Mouse (Mus musculus): Measurements from ENCODE around the gene Nbas. TPM values are rescaled to one million over a fixed set of nuclear protein-coding genes. Genes with fewer than 3 reads are reported as not detected.
A peak's percentile ranks its signal among the peaks of the same experiment; 100 is the strongest.

Gene Nbas
- total RNA-seq, 1 experiment, result 32.2 TPM

DNA sequence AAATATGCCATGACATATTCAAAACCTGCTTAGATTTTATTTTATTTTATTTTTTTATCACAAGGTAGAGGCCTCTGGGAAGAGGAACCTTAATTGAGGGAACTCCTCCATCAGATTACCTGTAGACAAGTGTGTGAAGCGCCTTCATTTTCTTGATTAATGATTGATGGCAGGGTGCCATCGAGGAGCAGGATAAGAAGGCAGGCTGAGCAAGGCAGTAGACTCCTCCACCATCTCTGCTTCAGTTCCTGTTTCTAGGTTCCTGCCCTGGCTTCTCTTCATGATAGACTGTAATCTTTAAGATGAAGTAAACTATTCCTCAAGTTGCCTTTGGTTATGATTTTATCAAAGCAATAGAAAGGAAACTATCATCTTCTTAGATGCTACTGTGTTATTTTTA lies 295.4 kb downstream of the Nbas start:
- TF ChIP-seq CHD2 (IDR thresholded peaks at IDR 0.05; ENCODE audit: low read depth, low read length) (no peak), MAFK (IDR thresholded peaks at IDR 0.05; ENCODE audit: insufficient read depth, low read depth, low read length) (no peak), ZNF384 (IDR thresholded peaks at IDR 0.05; ENCODE audit: low read depth, low read length) (no peak)
- Histone ChIP-seq H3K27ac (ENCODE audit: insufficient read depth, low read depth, low read length, poor library complexity, severe bottlenecking) (no peak overlapping the region), H3K36me3 (ENCODE audit: control insufficient read depth, insufficient read depth, low read length, poor library complexity, severe bottlenecking) (no peaks in the 10 kb centered on the region), H3K4me1 (ENCODE audit: control insufficient read depth in 2 of 2, insufficient read depth in 2 of 2, low read length in 2 of 2, poor library complexity in 1 of 2) (no peaks in the 10 kb centered on the region), H3K9ac (ENCODE audit: insufficient read depth, low read depth, low read length, poor library complexity, severe bottlenecking) (no peak overlapping the region), H3K4me3 (ENCODE audit: insufficient read depth in 1 of 2, low read depth in 1 of 2, low read length in 2 of 2, poor library complexity in 1 of 2, severe bottlenecking in 1 of 2) (no peak overlapping the region), H3K9me3 (ENCODE audit: control insufficient read depth, insufficient read depth, low read depth, low read length) (no peaks in the 10 kb centered on the region)
- in situ Hi-C loops (cut with MboI; ENCODE audit: low sequenced_read_pairs in 2 of 2, unreplicated experiment in 2 of 2), result no loop called here
- no peak for DNase-seq (ENCODE audit: low read depth, low spot score)

DNA sequence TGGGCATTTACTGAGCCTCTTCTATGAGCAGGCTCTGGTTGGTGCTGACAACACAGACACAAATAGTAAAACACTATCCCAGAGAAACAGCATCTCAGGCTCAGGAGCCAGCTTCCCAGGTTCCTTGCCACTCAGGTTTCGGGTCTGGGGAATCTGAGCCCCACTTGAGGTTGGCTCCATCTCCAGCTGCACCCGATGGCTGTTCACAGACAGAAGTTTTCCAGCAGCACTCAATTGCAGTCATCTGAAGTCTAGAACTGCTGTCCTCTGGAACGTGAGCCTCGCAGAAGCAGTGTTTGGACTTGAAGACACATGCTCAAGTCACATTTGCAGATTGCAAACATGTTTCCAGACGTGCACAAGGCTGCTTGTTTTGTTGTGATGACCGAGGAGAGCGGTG lies 297.5 kb downstream of the Nbas start:
- no peak for DNase-seq (ENCODE audit: low read depth, low spot score)
- Histone ChIP-seq H3K9ac (ENCODE audit: insufficient read depth, low read depth, low read length, poor library complexity, severe bottlenecking) (no peak overlapping the region), H3K4me3 (ENCODE audit: insufficient read depth in 1 of 2, low read depth in 1 of 2, low read length in 2 of 2, poor library complexity in 1 of 2, severe bottlenecking in 1 of 2) (no peak overlapping the region), H3K4me1 (ENCODE audit: control insufficient read depth in 2 of 2, insufficient read depth in 2 of 2, low read length in 2 of 2, poor library complexity in 1 of 2) (no peaks in the 10 kb centered on the region), H3K27ac (ENCODE audit: insufficient read depth, low read depth, low read length, poor library complexity, severe bottlenecking) (no peak overlapping the region), H3K9me3 (ENCODE audit: control insufficient read depth, insufficient read depth, low read depth, low read length) (no peaks in the 10 kb centered on the region), H3K36me3 (ENCODE audit: control insufficient read depth, insufficient read depth, low read length, poor library complexity, severe bottlenecking) (no peaks in the 10 kb centered on the region)
- in situ Hi-C loops (cut with MboI; ENCODE audit: low sequenced_read_pairs in 2 of 2, unreplicated experiment in 2 of 2), result no loop called here
- TF ChIP-seq HCFC1 (IDR thresholded peaks at IDR 0.05; ENCODE audit: borderline replicate concordance, insufficient read depth, low read length) (no peak), CHD2 (IDR thresholded peaks at IDR 0.05; ENCODE audit: low read depth, low read length) (no peak), ZC3H11A (IDR thresholded peaks at IDR 0.05; ENCODE audit: borderline replicate concordance, low read depth, low read length) (no peak), ZNF384 (IDR thresholded peaks at IDR 0.05; ENCODE audit: low read depth, low read length) (no peak)

DNA sequence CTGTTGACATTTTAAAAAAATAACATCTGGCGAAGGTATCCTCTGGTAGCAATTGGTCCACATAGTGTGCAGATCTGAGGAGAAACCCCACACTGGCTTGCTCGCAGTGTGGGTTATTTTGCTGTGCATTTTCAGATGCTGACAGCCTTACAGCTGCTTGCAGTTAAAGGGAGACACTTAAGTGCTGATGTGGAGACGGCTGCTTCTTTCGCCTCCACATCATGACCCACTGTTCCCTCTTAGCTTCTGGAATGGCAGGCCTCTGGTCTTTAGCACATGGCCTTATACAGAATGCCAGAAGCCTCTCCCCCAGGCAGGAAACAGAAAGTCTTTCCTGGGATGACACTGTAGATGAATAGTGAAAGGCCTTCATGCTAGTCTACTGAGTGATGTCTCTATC lies 306.2 kb downstream of the Nbas start:
- H3K4me1 ChIP-seq (ENCODE audit: control insufficient read depth in 2 of 2, insufficient read depth in 2 of 2, low read length in 2 of 2, poor library complexity in 1 of 2), result no peaks in the 10 kb centered on the region; a peak in 1 of 4 replicates
- no peaks in the 10 kb centered on the region for H3K36me3 ChIP-seq (ENCODE audit: control insufficient read depth, insufficient read depth, low read length, poor library complexity, severe bottlenecking)
- DNase-seq (ENCODE audit: low read depth, low spot score), result no peak
- 0 out of 2 replicates have a peak, but pooled peaks cover 1% of the 10 kb centered on the region for H3K9me3 ChIP-seq (ENCODE audit: control insufficient read depth, insufficient read depth, low read depth, low read length)
- in situ Hi-C loops (cut with MboI; ENCODE audit: low sequenced_read_pairs in 2 of 2, unreplicated experiment in 2 of 2), result no loop called here
- no peak for TF ChIP-seq MAFK (IDR thresholded peaks at IDR 0.05; ENCODE audit: insufficient read depth, low read depth, low read length)
- H3K27ac ChIP-seq (ENCODE audit: insufficient read depth, low read depth, low read length, poor library complexity, severe bottlenecking), result no peak overlapping the region
- no peak overlapping the region for H3K9ac ChIP-seq (ENCODE audit: insufficient read depth, low read depth, low read length, poor library complexity, severe bottlenecking)
- no peak overlapping the region for H3K4me3 ChIP-seq (ENCODE audit: insufficient read depth in 1 of 2, low read depth in 1 of 2, low read length in 2 of 2, poor library complexity in 1 of 2, severe bottlenecking in 1 of 2)

DNA sequence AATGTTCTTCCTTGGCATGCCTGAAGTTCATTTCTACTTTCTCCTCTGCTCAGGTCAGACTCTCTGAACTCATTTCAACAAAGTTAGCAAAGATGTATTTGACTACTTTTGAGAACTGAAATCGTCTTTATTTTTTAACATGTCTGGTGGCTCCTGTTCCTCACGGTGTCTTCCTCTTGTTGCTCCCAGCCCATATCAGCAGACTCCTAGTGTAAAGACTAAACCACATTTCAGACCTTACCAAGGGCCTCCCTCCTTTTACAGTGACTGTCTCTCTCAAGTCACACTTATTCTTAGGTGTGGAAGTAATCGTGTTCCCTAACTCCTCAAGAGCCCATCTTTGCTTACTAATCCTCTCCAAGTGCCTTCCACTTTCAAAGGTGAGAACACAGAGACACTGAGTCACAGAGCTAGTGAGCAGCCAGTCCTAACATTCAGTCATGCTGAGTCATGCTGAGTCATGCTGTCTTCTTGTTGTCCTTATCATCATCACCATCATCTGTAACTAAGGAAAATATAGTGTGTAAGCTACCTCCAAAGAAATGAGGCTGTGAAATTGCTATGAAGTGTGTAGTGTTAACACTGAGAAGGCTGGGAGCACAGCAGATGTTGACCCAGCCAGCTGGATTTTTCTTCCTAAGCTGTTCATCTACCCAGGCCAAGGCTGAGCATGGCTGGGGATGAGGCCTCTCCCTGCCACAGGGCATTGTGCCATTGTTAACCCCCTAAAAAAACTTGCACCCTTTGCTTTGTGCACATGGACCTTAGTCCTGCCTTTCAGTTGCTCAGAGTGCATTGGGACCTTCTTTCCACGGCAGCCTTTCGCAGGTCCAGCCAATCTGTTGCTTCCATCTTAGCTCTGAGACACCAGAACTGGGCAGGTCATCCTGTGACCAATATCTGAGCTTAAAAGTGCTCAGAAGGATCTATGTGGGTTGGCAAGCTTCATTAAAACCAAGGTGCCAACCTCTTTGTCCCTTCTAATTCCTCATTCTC lies 307.0 kb downstream of the Nbas start:
- in situ Hi-C loops (cut with MboI; ENCODE audit: low sequenced_read_pairs in 2 of 2, unreplicated experiment in 2 of 2), result no loop called here

DNA sequence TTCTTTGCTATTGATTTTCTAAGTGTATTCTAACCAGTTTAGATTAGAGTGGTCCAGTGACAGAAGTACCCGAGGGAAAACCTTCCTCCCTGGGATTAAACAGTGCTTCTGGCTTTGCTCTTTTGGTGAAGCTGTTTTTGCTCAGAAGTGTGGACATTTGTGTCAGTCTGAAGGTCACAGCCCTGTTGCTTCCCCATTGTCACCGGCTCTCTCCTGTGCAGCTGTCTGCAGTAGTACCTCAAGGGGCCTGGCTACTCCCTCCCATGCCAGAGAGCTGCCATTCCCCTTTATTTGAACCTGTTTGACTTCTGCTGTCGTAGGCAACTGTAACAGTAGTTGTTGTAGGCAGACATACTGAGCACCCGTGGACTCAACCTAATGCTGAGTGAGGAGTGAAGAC lies 307.8 kb downstream of the Nbas start:
- H3K4me1 ChIP-seq (ENCODE audit: control insufficient read depth in 2 of 2, insufficient read depth in 2 of 2, low read length in 2 of 2, poor library complexity in 1 of 2), result no peaks in the 10 kb centered on the region; a peak in 1 of 4 replicates
- no peak overlapping the region for H3K27ac ChIP-seq (ENCODE audit: insufficient read depth, low read depth, low read length, poor library complexity, severe bottlenecking)
- H3K4me3 ChIP-seq (ENCODE audit: insufficient read depth in 1 of 2, low read depth in 1 of 2, low read length in 2 of 2, poor library complexity in 1 of 2, severe bottlenecking in 1 of 2), result no peak overlapping the region
- no peaks in the 10 kb centered on the region for H3K36me3 ChIP-seq (ENCODE audit: control insufficient read depth, insufficient read depth, low read length, poor library complexity, severe bottlenecking)
- no peak overlapping the region for H3K9ac ChIP-seq (ENCODE audit: insufficient read depth, low read depth, low read length, poor library complexity, severe bottlenecking)
- 0 out of 2 replicates have a peak, but pooled peaks cover 1% of the 10 kb centered on the region for H3K9me3 ChIP-seq (ENCODE audit: control insufficient read depth, insufficient read depth, low read depth, low read length)
- in situ Hi-C loops (cut with MboI; ENCODE audit: low sequenced_read_pairs in 2 of 2, unreplicated experiment in 2 of 2), result no loop called here
- no peak for DNase-seq (ENCODE audit: low read depth, low spot score)
- TF ChIP-seq HCFC1 (IDR thresholded peaks at IDR 0.05; ENCODE audit: borderline replicate concordance, insufficient read depth, low read length) (no peak), ZNF384 (IDR thresholded peaks at IDR 0.05; ENCODE audit: low read depth, low read length) (no peak), CHD2 (IDR thresholded peaks at IDR 0.05; ENCODE audit: low read depth, low read length) (no peak), ZC3H11A (IDR thresholded peaks at IDR 0.05; ENCODE audit: borderline replicate concordance, low read depth, low read length) (no peak), MAFK (IDR thresholded peaks at IDR 0.05; ENCODE audit: insufficient read depth, low read depth, low read length) (no peak)

More for the DNA sequence above, 307.0 kb downstream of the Nbas start:
- TF ChIP-seq MAFK (IDR thresholded peaks at IDR 0.05; ENCODE audit: insufficient read depth, low read depth, low read length), result peak; percentile 75
- TF ChIP-seq ZC3H11A (IDR thresholded peaks at IDR 0.05; ENCODE audit: borderline replicate concordance, low read depth, low read length), result no peak
- TF ChIP-seq HCFC1 (IDR thresholded peaks at IDR 0.05; ENCODE audit: borderline replicate concordance, insufficient read depth, low read length), result no peak
- DNase-seq (ENCODE audit: low read depth, low spot score), result no peak
- Histone ChIP-seq H3K36me3 (ENCODE audit: control insufficient read depth, insufficient read depth, low read length, poor library complexity, severe bottlenecking) (no peaks in the 10 kb centered on the region), H3K9me3 (ENCODE audit: control insufficient read depth, insufficient read depth, low read depth, low read length) (0 out of 2 replicates have a peak, but pooled peaks cover 1% of the 10 kb centered on the region), H3K9ac (ENCODE audit: insufficient read depth, low read depth, low read length, poor library complexity, severe bottlenecking) (no peak overlapping the region), H3K4me1 (ENCODE audit: control insufficient read depth in 2 of 2, insufficient read depth in 2 of 2, low read length in 2 of 2, poor library complexity in 1 of 2) (no peaks in the 10 kb centered on the region; a peak in 1 of 4 replicates), H3K27ac (ENCODE audit: insufficient read depth, low read depth, low read length, poor library complexity, severe bottlenecking) (no peak overlapping the region), H3K4me3 (ENCODE audit: insufficient read depth in 1 of 2, low read depth in 1 of 2, low read length in 2 of 2, poor library complexity in 1 of 2, severe bottlenecking in 1 of 2) (no peak overlapping the region)
